Mouse (Mus musculus) left cerebral cortex, postnatal 14 days (tissue): Measurements from ENCODE around the gene Syn3. TPM values are rescaled to one million over a fixed set of nuclear protein-coding genes. Genes with fewer than 3 reads are reported as not detected.
A peak's percentile ranks its signal among the peaks of the same experiment; 100 is the strongest.
"Not testable (repeated sequence)": the region's sequence is repeated elsewhere in the genome, so short reads cannot be mapped to it uniquely, and the experiment has no call there.

Experiments used
- DNase-seq, 2 experiments: peaks; one replicate each; pipeline ENCODE4 v3.0.0; 2021 to 2022; ENCODE audit warnings: low spot score in 2 of 2, mixed read lengths in 1 of 2
- intact Hi-C: fragments of 180-260 bp; cut with DNase I; formaldehyde crosslinking; loops from one replicate; pipeline ENCODE4 v1.15.1; 2025
- long read RNA-seq, 2 experiments: library from polyadenylated mRNA; stranded (forward); transcript quantifications; one replicate each; pipeline ENCODE4 v2.0.0; 2021
- total RNA-seq, 2 experiments: library from RNA; stranded (reverse); gene quantifications; 2 replicates each; pipeline ENCODE4 v1.2.3; 2021

The Syn3 gene
- 10 to 100 TPM; 29.9 to 32.0 TPM for total RNA-seq
- long read RNA-seq, experiment 1, result 0 reads
- long read RNA-seq, experiment 2, partial matches to known transcripts, result 0 of 1 reads
- long read RNA-seq, experiment 2, other reads (novel, unspliced or antisense), result 1 of 1 reads

DNA sequence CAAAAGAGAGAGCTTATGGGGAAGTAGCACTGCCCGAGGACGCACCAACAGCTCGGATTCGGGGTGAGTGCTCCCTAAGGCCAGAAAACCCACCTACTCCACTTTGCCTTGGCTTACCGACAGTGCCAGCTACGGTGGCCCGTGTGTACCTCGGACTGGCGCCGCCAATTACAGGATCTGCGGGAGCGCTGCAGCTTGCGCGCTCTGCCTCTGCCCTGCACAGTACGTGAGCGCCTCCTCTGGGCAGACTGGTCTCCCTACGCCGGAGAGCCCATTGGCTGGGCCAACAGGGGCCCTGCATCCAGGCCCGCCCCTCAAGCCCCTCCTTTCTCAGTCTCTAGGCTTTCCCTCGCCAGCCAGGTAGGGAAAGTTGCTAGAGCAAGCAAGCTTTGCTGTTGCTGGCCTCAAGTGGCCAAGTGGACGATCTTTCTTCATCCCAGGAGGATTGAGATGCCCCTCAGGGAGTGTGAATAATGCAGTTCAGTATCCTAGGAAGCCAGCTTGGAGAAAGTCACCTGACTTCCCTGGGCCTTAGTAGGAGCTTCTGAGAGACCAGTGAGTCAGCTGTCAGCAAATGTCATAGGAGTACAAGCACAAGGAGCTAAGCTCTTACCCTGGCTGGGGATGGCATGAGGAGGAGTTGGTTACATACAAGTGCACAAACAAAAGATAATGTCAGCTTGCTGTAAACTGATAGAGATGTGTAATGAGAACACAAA lies at the start of gene Syn3:
Gene Syn3 (minus strand): TSS at position 224 of the 719 bp plus-strand sequence.
- DNase-seq, result peak; percentile 95 to 96
- intact Hi-C loops, result loop anchor here (2.0 kb wide), 1 partner anchor 24 kb away; no protein-coding TSS in a partner anchor

DNA sequence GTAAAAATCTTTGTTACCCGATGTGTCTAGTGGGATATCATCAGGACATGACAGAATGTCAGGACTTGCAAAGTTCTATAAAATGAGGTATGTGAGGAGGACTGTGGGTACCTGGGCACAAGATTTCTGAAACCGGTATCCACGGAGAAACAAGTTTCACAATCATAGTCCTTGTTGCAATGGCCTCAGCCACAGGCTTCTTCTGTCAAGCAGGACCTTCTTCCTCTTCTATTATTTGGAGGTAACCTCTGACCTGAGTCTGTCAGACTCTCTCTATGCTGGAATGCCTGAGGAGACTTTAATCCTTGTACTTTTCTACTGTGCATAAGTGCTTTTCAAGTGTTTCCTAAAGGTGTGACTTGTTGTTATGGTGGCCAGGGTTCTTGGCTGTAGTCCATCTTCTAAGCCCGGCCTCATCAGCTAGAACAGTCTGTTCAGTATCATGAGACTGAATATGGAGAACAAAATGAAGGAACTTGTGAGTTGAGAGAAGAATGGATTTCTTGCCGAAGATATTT lies 27.7 kb upstream of the Syn3 start:
- DNase-seq, intact Hi-C loops: not testable (repeated sequence)

DNA sequence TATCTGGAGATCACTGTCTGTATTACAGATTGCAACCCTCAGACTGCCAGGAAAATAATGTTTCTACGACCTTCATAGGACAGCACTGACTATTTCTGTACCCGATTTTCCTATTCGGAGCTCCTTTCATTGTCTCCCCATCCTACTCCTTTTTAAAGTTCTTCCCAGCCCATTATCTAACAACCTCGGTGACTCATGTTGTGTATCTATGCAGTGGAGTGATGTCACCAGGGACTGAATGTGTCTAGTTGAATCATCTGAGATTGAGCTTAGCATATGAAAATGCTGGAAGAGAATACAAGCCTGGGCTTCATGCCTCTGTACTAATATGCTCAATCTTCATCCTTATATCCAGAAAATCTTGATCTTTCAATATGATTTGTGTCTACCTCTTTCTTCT lies 15.1 kb upstream of the Syn3 start:
- no peak for DNase-seq
- intact Hi-C loops, result no loop called here

DNA sequence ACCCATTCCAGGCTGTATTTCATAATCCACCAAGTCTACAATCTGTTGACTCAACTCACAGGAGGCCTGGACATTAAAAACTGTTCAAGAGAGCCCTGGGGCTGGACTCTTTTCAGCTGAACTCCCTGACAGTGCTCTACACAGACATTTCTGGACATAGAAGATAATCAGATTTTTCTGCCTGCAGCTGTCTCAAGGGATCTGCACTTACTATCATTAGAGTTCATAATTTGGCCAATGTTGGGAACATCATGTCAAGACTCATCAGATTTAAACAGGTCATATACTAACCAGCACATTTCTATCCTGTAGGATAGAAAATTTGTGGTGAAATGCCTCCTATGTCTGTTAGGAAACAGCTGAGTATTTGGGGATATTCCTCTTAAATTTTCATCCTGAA lies 12.2 kb upstream of the Syn3 start:
- DNase-seq, result no peak
- intact Hi-C loops, result no loop called here

DNA sequence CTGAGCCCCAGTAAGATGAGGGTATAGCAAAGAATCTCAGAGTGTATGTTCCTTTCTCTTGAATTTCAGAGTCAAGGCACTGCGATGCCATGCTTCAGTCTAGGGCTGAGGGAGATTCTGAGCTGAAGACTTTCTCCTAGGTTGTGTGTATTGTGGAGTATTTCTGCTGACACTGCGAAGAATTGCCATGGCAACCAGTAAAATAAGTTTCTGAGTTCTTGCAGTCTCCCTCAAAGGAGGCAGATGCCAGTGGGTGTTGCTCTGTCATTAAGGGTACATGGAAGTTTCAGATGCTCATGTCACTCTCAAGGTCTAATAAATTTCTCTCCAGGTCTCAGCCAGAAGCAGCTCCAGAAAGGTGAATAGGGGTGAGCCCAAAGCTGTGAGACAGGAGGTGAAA lies 3.4 kb upstream of the Syn3 start:
- peak; percentile 52 to 62 for DNase-seq
- intact Hi-C loops, result no loop called here

DNA sequence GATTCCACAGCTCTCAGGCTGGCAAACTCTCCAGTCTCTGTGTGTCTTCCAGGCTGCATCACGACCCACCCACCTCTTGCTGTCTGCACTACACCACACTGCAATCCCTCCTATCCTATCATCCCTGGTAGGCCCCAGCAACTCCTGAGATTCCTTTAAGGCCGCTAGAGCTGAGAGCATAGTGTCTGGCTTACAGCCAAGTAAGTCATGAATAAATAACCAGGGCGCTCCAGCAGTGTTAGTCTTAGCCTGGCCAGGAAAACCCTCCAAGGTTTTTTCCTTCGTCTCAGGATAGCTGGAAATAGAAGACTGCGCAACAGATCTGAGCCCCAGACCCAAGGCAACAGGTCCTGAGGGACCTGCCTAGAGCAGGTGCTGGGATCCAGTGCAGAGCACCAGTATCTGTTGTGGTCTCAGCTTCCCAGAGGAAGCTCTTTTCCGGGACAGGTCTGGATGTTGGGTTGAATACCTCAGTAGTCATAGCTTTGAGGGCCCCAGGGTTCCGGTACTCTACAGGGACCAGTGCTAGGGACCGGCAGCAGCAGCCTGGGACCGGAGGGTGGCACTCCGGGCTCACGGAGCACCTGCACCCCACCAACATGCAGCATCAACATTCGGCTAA lies 534 bp downstream of the Syn3 start:
- intact Hi-C loops, result loop anchor here (2.0 kb wide), 1 partner anchor 23 kb away; no protein-coding TSS in a partner anchor
- DNase-seq, result peak; percentile 55 to 87

DNA sequence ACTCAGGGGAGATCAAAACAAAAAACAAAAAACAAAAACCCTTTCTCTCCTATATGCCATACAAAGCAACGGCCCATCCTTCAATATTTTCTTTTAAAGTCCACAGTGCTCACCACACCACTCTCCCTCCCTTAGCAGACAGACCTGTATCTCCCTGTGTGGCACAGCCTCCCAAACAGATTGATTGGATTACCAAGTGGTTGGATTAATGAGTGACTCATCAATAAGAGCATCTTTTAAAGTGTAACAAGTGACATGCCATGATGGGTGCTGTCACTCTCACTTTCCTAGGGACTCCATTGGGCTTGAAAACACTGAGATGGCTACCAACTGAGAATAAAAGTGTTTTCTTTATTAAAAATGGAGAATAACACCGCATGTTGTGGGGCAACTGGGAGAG lies 2.8 kb downstream of the Syn3 start:
- DNase-seq, result no peak
- intact Hi-C loops, result no loop called here

DNA sequence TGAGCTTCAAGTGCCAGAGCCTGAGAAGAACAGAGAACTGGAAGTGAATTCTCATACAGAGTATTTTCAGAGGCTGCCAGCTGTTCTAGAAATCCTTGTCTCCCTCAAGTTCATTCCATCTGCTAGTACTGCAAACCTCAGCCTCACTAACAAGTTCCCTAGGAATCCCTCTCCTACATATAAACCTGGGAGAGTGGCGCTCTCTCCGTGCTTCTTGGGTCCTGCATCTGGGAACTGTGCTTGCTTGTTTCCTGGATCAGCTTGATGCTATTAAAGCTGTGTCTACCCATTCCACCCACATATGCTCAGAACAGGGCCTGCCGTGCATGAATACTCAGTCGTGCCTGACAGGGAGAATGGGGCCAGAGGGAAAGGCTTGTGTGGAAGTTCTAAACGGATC lies 5.6 kb downstream of the Syn3 start:
- intact Hi-C loops, result no loop called here
- DNase-seq, result peak in 1 of 2 experiments; percentile 27

DNA sequence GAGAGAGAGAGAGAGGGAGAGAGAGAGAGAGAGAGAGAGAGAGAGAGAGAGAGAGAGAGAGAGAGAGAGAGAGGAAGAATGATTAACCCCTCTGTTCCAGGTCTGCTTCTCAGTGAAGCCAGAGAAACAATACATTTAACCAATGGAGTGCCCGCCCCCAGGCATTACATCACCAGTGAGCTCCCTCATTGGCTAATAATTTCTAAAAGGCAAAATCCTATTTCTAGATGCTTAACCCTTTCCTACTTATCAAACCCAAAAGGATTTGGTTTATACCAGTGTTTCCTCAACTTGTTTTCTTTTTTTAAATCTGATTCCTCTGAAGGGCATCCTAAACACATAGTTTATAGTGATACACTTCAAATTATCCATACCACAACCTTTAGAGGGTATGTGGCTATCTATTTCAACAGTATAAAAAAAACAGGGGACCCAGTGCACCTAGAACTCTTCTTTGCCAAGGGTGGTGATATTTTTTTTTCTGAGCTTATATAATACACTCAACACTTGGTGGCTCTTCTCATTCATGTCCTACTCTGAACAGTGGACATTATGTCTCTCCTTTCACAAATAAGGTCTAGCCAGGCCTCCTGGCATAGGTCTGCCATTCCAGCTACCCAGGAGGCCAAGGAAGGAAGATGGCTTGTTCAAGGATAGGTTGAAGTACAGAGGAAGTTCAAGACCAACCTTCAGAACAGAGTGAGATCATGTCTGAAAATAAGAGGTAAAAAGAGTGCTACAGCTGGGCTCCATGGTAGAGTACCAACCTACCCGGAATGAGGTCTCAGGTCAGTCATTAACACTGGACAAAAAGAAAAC lies 6.4 kb downstream of the Syn3 start:
- peak; percentile 66 to 86 for DNase-seq
- intact Hi-C loops, result no loop called here

DNA sequence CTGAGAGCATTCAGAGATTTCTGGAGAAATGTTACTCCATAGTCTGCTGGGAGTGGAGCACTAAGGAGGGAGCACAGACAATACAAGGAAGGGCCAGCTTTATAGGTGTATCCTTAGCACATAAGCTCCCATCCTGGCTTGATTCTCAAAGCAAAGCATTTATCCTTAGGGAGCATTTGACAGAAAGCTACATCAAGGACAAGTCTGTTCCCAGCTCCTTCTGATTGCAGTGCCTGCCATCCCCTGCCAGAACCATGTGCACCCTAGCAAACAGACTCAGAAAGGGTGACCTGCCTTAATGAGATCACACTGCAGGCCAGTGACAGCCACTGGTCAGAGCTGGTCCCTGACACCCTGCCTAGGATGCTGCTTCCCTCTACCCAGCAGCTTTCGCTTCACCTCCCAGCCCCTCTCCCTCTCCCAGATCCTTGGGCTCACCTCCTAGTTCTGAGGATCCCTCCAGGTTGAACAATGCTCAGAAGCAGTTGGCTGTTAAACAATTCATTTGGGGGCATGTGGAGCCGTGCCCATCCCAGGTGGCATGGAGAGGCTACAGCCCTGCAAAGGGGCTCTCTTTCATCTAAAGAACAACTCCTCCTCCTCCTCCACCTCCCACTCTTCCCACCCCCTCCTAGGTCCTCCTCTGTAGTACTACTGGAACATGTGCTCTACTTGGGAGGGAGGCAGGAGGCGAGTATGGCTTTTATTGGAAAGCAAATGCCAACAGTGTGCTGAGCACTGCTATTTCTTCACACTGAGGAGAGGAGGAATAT lies 7.2 kb downstream of the Syn3 start:
- intact Hi-C loops, result no loop called here
- DNase-seq, result no peak

DNA sequence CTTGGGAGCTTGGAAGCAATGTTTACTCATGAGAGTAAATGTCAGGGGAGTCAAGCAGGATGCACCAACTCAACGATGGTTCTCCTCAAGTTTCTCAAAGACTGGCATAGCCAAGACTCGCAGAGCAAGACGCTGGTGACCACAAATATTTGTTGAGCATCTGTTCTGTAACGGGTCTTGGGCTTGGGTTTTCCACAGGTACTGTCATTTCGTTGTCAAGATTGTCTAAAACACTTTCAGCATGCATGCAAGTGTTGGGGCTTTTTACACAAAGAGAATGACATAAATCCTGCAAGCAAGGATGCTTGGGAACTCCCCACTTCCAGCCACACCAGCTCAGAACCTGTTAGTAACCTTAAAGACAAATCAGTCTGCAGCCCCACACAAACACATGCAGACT lies 10.2 kb downstream of the Syn3 start:
- no peak for DNase-seq
- intact Hi-C loops, result no loop called here

DNA sequence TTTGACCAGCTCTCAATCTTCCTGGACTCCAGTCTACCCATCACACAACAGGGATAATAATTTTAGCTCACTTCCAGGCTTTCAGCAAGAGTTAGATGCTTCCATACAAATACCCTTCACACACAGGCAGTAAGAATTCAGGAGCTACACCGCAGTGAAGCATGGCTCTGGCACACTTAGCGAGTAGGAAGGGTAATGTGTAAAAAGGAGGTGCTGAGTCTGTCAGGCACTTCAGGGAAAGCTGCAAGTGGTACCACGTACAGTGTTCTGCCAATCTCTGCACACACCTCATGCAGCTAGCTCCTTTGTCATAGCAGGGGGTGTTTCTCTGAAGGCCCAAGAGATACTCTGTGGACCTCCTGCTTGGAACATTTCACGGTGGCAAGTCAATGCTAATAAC lies 12.7 kb downstream of the Syn3 start:
- intact Hi-C loops, result no loop called here
- DNase-seq, result no peak

DNA sequence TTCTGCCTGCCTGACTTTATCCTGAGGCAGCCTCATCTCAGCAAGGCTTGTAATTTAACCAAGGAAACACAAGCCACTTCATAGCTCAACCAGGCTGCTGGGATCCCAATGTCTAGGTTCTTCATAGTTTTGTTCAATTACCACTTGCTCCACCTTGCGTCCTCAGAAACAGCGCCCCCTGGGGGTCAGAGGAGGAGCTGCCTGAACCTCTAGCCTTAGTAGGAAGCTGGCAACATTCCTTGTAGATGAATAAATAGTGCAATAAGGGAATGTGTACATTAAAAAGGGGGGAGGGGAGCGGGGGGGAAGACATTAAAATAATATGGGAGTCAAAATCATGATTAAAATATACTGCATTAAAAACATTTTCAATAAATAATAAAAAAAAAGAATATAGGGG lies 14.7 kb downstream of the Syn3 start:
- intact Hi-C loops, result no loop called here
- DNase-seq, result no peak

DNA sequence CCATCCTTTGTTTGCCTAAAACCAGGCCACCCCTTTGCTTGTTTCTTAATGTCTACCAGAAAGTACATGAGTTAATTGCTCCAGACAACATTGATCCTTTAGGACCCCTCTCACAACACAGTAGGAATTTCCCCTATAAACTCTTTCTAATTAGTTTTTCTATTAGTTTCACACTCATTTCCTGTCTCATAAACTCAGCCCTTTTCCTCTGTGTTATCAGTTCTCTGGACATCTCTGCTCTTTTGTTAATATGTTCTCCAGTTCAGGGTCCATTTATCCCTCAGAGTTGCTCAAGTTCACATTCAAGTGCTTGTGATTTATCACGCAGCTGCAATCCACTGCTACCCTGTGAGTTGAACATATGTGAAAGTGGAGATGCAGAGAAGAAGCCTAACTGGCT lies 16.2 kb downstream of the Syn3 start:
- intact Hi-C loops, result no loop called here
- no peak for DNase-seq

DNA sequence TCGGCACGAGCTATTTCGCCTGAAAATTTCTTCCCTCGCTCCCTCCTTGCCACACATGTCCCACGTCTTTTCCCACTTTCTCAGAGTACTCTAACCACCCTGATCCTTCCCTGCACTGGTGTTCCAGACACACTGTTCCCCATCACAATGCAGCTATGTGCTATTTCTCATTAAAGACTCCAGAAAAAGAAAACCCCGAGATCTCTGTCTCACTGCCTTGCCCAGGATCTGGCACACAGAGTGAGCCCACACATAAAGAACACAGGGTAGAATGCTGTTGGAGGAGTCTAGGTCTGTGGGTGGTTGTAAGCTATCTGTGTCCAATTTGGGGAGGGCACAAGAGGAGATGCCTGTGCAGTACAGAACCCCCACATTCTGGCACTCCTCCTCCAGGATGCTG lies 18.0 kb downstream of the Syn3 start:
- intact Hi-C loops, result no loop called here
- DNase-seq, result peak in 1 of 2 experiments; percentile 26

DNA sequence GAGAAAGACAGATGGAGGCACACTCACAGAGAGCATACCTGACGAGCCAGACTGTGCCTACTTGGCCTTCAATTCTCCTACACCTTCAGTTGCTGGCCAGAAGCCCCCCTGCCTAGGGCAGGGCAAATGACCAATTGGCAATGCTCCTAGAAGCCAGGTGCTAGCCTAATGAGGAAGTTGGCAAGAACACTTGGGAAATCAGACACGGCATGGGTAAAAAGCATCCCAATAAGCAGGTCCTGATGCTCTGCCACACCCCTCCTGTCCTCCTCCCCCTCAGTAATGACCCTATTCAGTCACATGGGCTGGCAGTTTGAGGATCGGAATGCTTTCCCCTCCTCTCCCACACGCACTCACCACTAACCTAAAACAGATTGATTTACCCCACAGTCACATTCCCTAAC lies 19.0 kb downstream of the Syn3 start:
- intact Hi-C loops, result no loop called here
- no peak for DNase-seq

DNA sequence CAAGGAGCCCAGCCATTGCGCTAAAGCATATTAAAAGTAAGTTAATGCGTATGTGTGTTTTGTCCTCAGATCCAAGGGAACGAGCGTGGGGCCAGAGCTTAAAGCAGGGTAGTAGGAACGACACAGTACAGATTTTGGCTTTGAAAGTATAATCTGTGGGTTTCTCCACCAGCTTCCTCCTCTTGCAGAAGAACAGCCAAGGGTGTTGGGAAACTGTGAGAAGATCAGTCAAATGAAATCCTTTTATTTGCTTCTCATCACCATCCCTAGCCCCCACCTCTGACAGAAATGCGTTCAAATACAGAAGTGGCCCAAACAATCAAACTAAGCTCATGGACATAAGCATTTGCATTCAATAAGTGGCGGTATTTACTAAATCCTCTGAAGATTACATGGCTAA lies 22.0 kb downstream of the Syn3 start:
- DNase-seq, result no peak
- intact Hi-C loops, result no loop called here

DNA sequence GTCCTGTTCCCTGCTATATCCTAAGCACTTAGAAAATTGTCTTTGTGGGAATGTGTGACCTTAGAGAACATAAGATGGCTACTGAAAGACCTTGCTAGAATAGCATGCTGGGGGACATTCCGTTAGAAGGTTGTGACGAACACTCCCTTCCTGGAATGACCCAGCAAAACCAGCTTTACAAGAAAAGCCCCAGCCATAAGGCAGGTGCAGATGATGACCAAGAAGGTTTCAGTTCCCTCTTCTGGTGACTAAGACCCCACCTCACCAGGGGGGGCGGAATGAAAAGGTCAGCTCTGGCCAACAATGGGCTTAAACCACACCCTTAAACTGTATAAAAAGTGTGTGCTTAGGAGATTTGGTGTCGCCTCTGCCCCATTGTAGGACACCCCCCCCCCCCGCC lies 23.4 kb downstream of the Syn3 start:
- DNase-seq, result no peak
- intact Hi-C loops, result loop anchor here (2.0 kb wide), 1 partner anchor 24 kb away; the partner anchor contains the start of gene Syn3
